Mouse (Mus musculus) forebrain, embryonic 13.5 days (tissue): ENCODE data around the gene Fyb. TPM values are rescaled to one million over a fixed set of nuclear protein-coding genes. Genes with fewer than 3 reads are reported as not detected.

Experiments
- ATAC-seq: fragments of 200-750 bp; cut with Nextera tagmentation; 2 replicates; pipeline ENCODE4 v1.8.0; 2017
- H3K27ac ChIP-seq: fragments of 300-500 bp; sonication (generic); 2 replicates; pipeline ENCODE4 v1.5.1; 2015; ENCODE audit warnings: inconsistent platforms, mild to moderate bottlenecking, moderate library complexity
- H3K27me3 ChIP-seq: fragments of 300-500 bp; sonication (generic); 2 replicates; pipeline ENCODE4 v1.6.1; 2015; ENCODE audit warnings: mild to moderate bottlenecking, inconsistent platforms
- H3K36me3 ChIP-seq: fragments of 300-500 bp; sonication (generic); 2 replicates; pipeline ENCODE4 v1.6.1; 2015; ENCODE audit warnings: mild to moderate bottlenecking, inconsistent platforms; ENCODE audit not compliant: poor library complexity, severe bottlenecking
- H3K4me1 ChIP-seq: fragments of 300-500 bp; sonication (generic); 2 replicates; pipeline ENCODE4 v1.6.1; 2015; ENCODE audit warnings: inconsistent platforms
- H3K4me2 ChIP-seq: fragments of 300-500 bp; sonication (generic); 2 replicates; pipeline ENCODE4 v1.6.1; 2015; ENCODE audit warnings: inconsistent platforms, mild to moderate bottlenecking, moderate library complexity
- H3K4me3 ChIP-seq: fragments of 300-500 bp; sonication (generic); 2 replicates; pipeline ENCODE4 v1.5.1; 2015; ENCODE audit warnings: mild to moderate bottlenecking, inconsistent platforms
- H3K9ac ChIP-seq: fragments of 300-500 bp; sonication (generic); 2 replicates; pipeline ENCODE4 v1.6.1; 2015; ENCODE audit warnings: mild to moderate bottlenecking, inconsistent platforms
- H3K9me3 ChIP-seq: fragments of 300-500 bp; sonication (generic); replicated peaks from 2 replicates; pipeline ENCODE4 v1.6.1; 2016; ENCODE audit warnings: inconsistent platforms
- WGBS: fragments of 180-500 bp; shearing (Covaris S2); methylation state at CpG from one replicate; pipeline ENCODE4 v1.1.7; 2015; 5-methylcytosine and 5-hydroxymethylcytosine counted together
- polyA plus RNA-seq: library from polyadenylated mRNA; unstranded; fragments of >200 nt; fragmentation: Nextera tagmentation; extraction: Ambion mirVana; gene quantifications from 2 replicates; pipeline ENCODE4 v1.2.1, GENCODE M21; 2015

The Fyb gene
- polyA plus RNA-seq, 1 experiment from 2014 or later, result 1.6 TPM

GRCm38 (mm10) chr15:6565873-6566272 lies 43.2 kb downstream of the Fyb start:
- H3K36me3 ChIP-seq, result no peaks in the 10 kb centered on the region
- ATAC-seq, result no peak
- H3K27me3 ChIP-seq, result no peaks in the 10 kb centered on the region
- 0 out of 2 replicates have a peak, but pooled peaks cover 3% of the 10 kb centered on the region for H3K4me1 ChIP-seq
- no peak overlapping the region for H3K27ac ChIP-seq
- no peak overlapping the region for H3K4me2 ChIP-seq
- WGBS, result 94% methylated on average over 4 of the region's 4 CpGs
- H3K9me3 ChIP-seq, result no peaks in the 10 kb centered on the region
- no peak overlapping the region for H3K4me3 ChIP-seq
- no peak overlapping the region for H3K9ac ChIP-seq

GRCm38 (mm10) chr15:6567993-6568392 lies 45.3 kb downstream of the Fyb start:
- ATAC-seq, result no peak
- H3K9ac ChIP-seq, result no peak overlapping the region
- H3K36me3 ChIP-seq, result no peaks in the 10 kb centered on the region
- H3K9me3 ChIP-seq, result no peaks in the 10 kb centered on the region
- H3K4me1 ChIP-seq, result 0 out of 2 replicates have a peak, but pooled peaks cover 3% of the 10 kb centered on the region
- no peak overlapping the region for H3K27ac ChIP-seq
- H3K4me3 ChIP-seq, result no peak overlapping the region
- H3K4me2 ChIP-seq, result no peak overlapping the region
- 91% methylated on average over 5 of the region's 5 CpGs for WGBS
- no peaks in the 10 kb centered on the region for H3K27me3 ChIP-seq

GRCm38 (mm10) chr15:6568605-6569004 lies 46.0 kb downstream of the Fyb start:
- H3K36me3 ChIP-seq, result no peaks in the 10 kb centered on the region
- 0 out of 2 replicates have a peak, but pooled peaks cover 3% of the 10 kb centered on the region for H3K4me1 ChIP-seq
- no peak overlapping the region for H3K9ac ChIP-seq
- no peak overlapping the region for H3K27ac ChIP-seq
- no peak for ATAC-seq
- H3K4me2 ChIP-seq, result no peak overlapping the region
- no peaks in the 10 kb centered on the region for H3K27me3 ChIP-seq
- H3K9me3 ChIP-seq, result no peaks in the 10 kb centered on the region
- no peak overlapping the region for H3K4me3 ChIP-seq
- 94% methylated on average over 3 of the region's 3 CpGs for WGBS

GRCm38 (mm10) chr15:6569074-6569473 lies 46.4 kb downstream of the Fyb start:
- no peak for ATAC-seq
- H3K27ac ChIP-seq, result no peak overlapping the region
- no peak overlapping the region for H3K9ac ChIP-seq
- H3K27me3 ChIP-seq, result no peaks in the 10 kb centered on the region
- 0 out of 2 replicates have a peak, but pooled peaks cover 3% of the 10 kb centered on the region for H3K4me1 ChIP-seq
- 74% methylated on average over 5 of the region's 5 CpGs for WGBS
- H3K36me3 ChIP-seq, result no peaks in the 10 kb centered on the region
- H3K4me3 ChIP-seq, result no peak overlapping the region
- H3K4me2 ChIP-seq, result no peak overlapping the region
- no peaks in the 10 kb centered on the region for H3K9me3 ChIP-seq

- Histone ChIP-seq H3K9ac (no peak overlapping the region), H3K36me3 (no peaks in the 10 kb centered on the region), H3K4me3 (no peak overlapping the region), H3K4me1 (no peaks in the 10 kb centered on the region), H3K27ac (no peak overlapping the region), H3K9me3 (no peaks in the 10 kb centered on the region), H3K27me3 (no peaks in the 10 kb centered on the region), H3K4me2 (no peak overlapping the region)
- 96% methylated on average over 2 of the region's 2 CpGs for WGBS
- no peak; the same call in 1 of the 2 replicates for ATAC-seq
These were observed 47.7 kb downstream of the Fyb start for GRCm38 (mm10) chr15:6570164-6570861.

GRCm38 (mm10) chr15:6570876-6571275 lies 48.2 kb downstream of the Fyb start:
- no peaks in the 10 kb centered on the region for H3K36me3 ChIP-seq
- H3K27ac ChIP-seq, result no peak overlapping the region
- peak; percentile 94 for ATAC-seq
- H3K4me1 ChIP-seq, result no peaks in the 10 kb centered on the region
- H3K9me3 ChIP-seq, result no peaks in the 10 kb centered on the region
- H3K4me2 ChIP-seq, result no peak overlapping the region
- H3K4me3 ChIP-seq, result no peak overlapping the region
- no peaks in the 10 kb centered on the region for H3K27me3 ChIP-seq
- 7% methylated on average over 7 of the region's 7 CpGs for WGBS
- no peak overlapping the region for H3K9ac ChIP-seq

- Histone ChIP-seq H3K9ac (no peak overlapping the region), H3K27ac (no peak overlapping the region), H3K27me3 (no peaks in the 10 kb centered on the region), H3K36me3 (no peaks in the 10 kb centered on the region), H3K4me1 (no peaks in the 10 kb centered on the region), H3K9me3 (no peaks in the 10 kb centered on the region), H3K4me3 (no peak overlapping the region), H3K4me2 (no peak overlapping the region)
- 62% methylated on average over 5 of the region's 5 CpGs for WGBS
- ATAC-seq, result no peak
These were observed 51.8 kb downstream of the Fyb start for GRCm38 (mm10) chr15:6574283-6574960.

- H3K9me3 ChIP-seq, result no peaks in the 10 kb centered on the region
- H3K36me3 ChIP-seq, result no peaks in the 10 kb centered on the region
- no peak overlapping the region for H3K9ac ChIP-seq
- H3K27me3 ChIP-seq, result no peaks in the 10 kb centered on the region
- ATAC-seq, result no peak
- no peak overlapping the region for H3K4me2 ChIP-seq
- WGBS, result 81% methylated on average over 9 of the region's 9 CpGs
- no peaks in the 10 kb centered on the region for H3K4me1 ChIP-seq
- no peak overlapping the region for H3K4me3 ChIP-seq
- no peak overlapping the region for H3K27ac ChIP-seq
These were observed 55.3 kb downstream of the Fyb start for GRCm38 (mm10) chr15:6577971-6578370.

- Histone ChIP-seq H3K4me2 (no peak overlapping the region), H3K9me3 (no peaks in the 10 kb centered on the region), H3K36me3 (no peaks in the 10 kb centered on the region), H3K27me3 (no peaks in the 10 kb centered on the region), H3K4me3 (no peak overlapping the region), H3K9ac (no peak overlapping the region), H3K4me1 (no peaks in the 10 kb centered on the region), H3K27ac (no peak overlapping the region)
- ATAC-seq, result no peak
- 98% methylated on average over 2 of the region's 2 CpGs for WGBS
These were observed 56.0 kb downstream of the Fyb start for GRCm38 (mm10) chr15:6578654-6579053.

- no peak for ATAC-seq
- 84% methylated on average over 15 of the region's 15 CpGs for WGBS
- no peak overlapping the region for H3K4me3 ChIP-seq
- H3K27ac ChIP-seq, result no peak overlapping the region
- no peaks in the 10 kb centered on the region for H3K4me1 ChIP-seq
- no peaks in the 10 kb centered on the region for H3K27me3 ChIP-seq
- no peak overlapping the region for H3K4me2 ChIP-seq
- H3K9me3 ChIP-seq, result no peaks in the 10 kb centered on the region
- no peaks in the 10 kb centered on the region for H3K36me3 ChIP-seq
- no peak overlapping the region for H3K9ac ChIP-seq
These were observed 56.6 kb downstream of the Fyb start for GRCm38 (mm10) chr15:6579194-6579768.

- Histone ChIP-seq H3K4me1 (no peaks in the 10 kb centered on the region), H3K27me3 (no peaks in the 10 kb centered on the region), H3K4me3 (no peak overlapping the region), H3K9me3 (no peaks in the 10 kb centered on the region), H3K27ac (no peak overlapping the region), H3K9ac (no peak overlapping the region), H3K4me2 (no peak overlapping the region), H3K36me3 (no peaks in the 10 kb centered on the region)
- 89% methylated on average over 11 of the region's 11 CpGs for WGBS
- no peak for ATAC-seq
These were observed 57.2 kb downstream of the Fyb start for GRCm38 (mm10) chr15:6579769-6580261.

GRCm38 (mm10) chr15:6584645-6585044 lies 62.0 kb downstream of the Fyb start:
- no peaks in the 10 kb centered on the region for H3K4me1 ChIP-seq
- no peak overlapping the region for H3K27ac ChIP-seq
- H3K27me3 ChIP-seq, result no peaks in the 10 kb centered on the region
- H3K4me2 ChIP-seq, result no peak overlapping the region
- no peaks in the 10 kb centered on the region for H3K9me3 ChIP-seq
- no peak overlapping the region for H3K4me3 ChIP-seq
- ATAC-seq, result no peak
- H3K9ac ChIP-seq, result no peak overlapping the region
- WGBS, result 92% methylated on average over 4 of the region's 4 CpGs
- no peaks in the 10 kb centered on the region for H3K36me3 ChIP-seq
